Mouse (Mus musculus) forebrain, embryonic 15.5 days (tissue): ENCODE results near the gene Neurod4. TPM values are rescaled to one million over a fixed set of nuclear protein-coding genes. Genes with fewer than 3 reads are reported as not detected.
"Not testable (repeated sequence)": the region's sequence is repeated elsewhere in the genome, so short reads cannot be mapped to it uniquely, and the experiment has no call there.

Experiments
- ATAC-seq: fragments of 200-750 bp; cut with Nextera tagmentation; replicated peaks from 2 replicates; pipeline ENCODE4 v1.8.0; 2017; ENCODE audit warnings: mild to moderate bottlenecking, moderate TSS enrichment, moderate library complexity
- H3K27ac ChIP-seq: fragments of 300-500 bp; sonication (generic); replicated peaks from 2 replicates; pipeline ENCODE4 v1.5.1; 2015; ENCODE audit warnings: mild to moderate bottlenecking, inconsistent platforms
- H3K27me3 ChIP-seq: fragments of 300-500 bp; sonication (generic); 2 replicates; pipeline ENCODE4 v1.6.1; 2015; ENCODE audit warnings: inconsistent platforms
- H3K36me3 ChIP-seq: fragments of 300-500 bp; sonication (generic); 2 replicates; pipeline ENCODE4 v1.6.1; 2015; ENCODE audit warnings: mild to moderate bottlenecking, inconsistent platforms
- H3K4me1 ChIP-seq: fragments of 300-500 bp; sonication (generic); 2 replicates; pipeline ENCODE4 v1.6.1; 2015; ENCODE audit warnings: inconsistent platforms
- H3K4me2 ChIP-seq: fragments of 300-500 bp; sonication (generic); replicated peaks from 2 replicates; pipeline ENCODE4 v1.6.1; 2015; ENCODE audit warnings: mild to moderate bottlenecking, inconsistent platforms
- H3K4me3 ChIP-seq: fragments of 300-500 bp; sonication (generic); 2 replicates; pipeline ENCODE4 v1.5.1; 2015; ENCODE audit warnings: mild to moderate bottlenecking, inconsistent platforms
- H3K9ac ChIP-seq: fragments of 300-500 bp; sonication (generic); replicated peaks from 2 replicates; pipeline ENCODE4 v1.6.1; 2015; ENCODE audit warnings: mild to moderate bottlenecking, inconsistent platforms
- H3K9me3 ChIP-seq: fragments of 300-500 bp; sonication (generic); 2 replicates; pipeline ENCODE4 v1.6.1; 2016; ENCODE audit warnings: inconsistent platforms
- WGBS: fragments of 180-500 bp; shearing (Covaris S2); methylation state at CpG from one replicate; pipeline ENCODE4 v1.1.7; 2015; ENCODE audit warnings: mixed read lengths; 5-methylcytosine and 5-hydroxymethylcytosine counted together
- polyA plus RNA-seq: library from polyadenylated mRNA; unstranded; fragments of >200 nt; fragmentation: Nextera tagmentation; extraction: Ambion mirVana; gene quantifications from 2 replicates; pipeline ENCODE4 v1.2.1, GENCODE M21; 2015

Gene Neurod4
- 4.3 and 5.2 TPM in 2 replicates for polyA plus RNA-seq

- 0% methylated on average over 7 of the region's 7 CpGs for WGBS
- H3K27ac ChIP-seq = no peak within 1 kb of the TSS
- 0 out of 2 replicates have a peak within 1 kb of the TSS, but pooled peaks have one; percentile 3 for H3K4me3 ChIP-seq
- H3K9me3 ChIP-seq = no peaks in the 10 kb centered on the region
- ATAC-seq = peak; percentile 17; the same call in 1 of the 2 replicates
- H3K4me2 ChIP-seq = no peak within 1 kb of the TSS
- no peaks in the 10 kb centered on the region for H3K27me3 ChIP-seq
- no peak within 1 kb of the TSS for H3K9ac ChIP-seq
- no peaks in the 10 kb centered on the region for H3K4me1 ChIP-seq
- no peaks in the 10 kb centered on the region for H3K36me3 ChIP-seq
These were observed at the start of gene Neurod4 for GRCm38 (mm10) chr10:130280066-130280465. Gene Neurod4 (minus strand): TSS chr10:130280240.

GRCm38 (mm10) chr10:130324243-130324642 is 44.2 kb upstream of the Neurod4 start:
- H3K9me3 ChIP-seq = no peaks in the 10 kb centered on the region
- no peaks in the 10 kb centered on the region for H3K36me3 ChIP-seq
- ATAC-seq = no peak
- H3K27ac ChIP-seq = no peak overlapping the region
- no peak overlapping the region for H3K9ac ChIP-seq
- no peaks in the 10 kb centered on the region for H3K4me1 ChIP-seq
- 90% methylated on average over 4 of the region's 4 CpGs for WGBS
- H3K4me2 ChIP-seq = no peak overlapping the region
- no peaks in the 10 kb centered on the region for H3K27me3 ChIP-seq
- H3K4me3 ChIP-seq = no peak overlapping the region

- WGBS = 93% methylated on average over 5 of the region's 5 CpGs
- no peaks in the 10 kb centered on the region for H3K36me3 ChIP-seq
- H3K9ac ChIP-seq = no peak within 1 kb of the TSS
- no peak within 1 kb of the TSS for H3K27ac ChIP-seq
- H3K4me2 ChIP-seq = no peak within 1 kb of the TSS
- no peaks in the 10 kb centered on the region for H3K9me3 ChIP-seq
- no peak for ATAC-seq
- no peaks in the 10 kb centered on the region for H3K4me1 ChIP-seq
- no peak within 1 kb of the TSS for H3K4me3 ChIP-seq
- H3K27me3 ChIP-seq = no peaks in the 10 kb centered on the region
These were observed 42.6 kb upstream of the Neurod4 start, which contains the start of gene Tespa1 for GRCm38 (mm10) chr10:130322637-130323036. Gene Tespa1 (plus strand): TSS chr10:130322870.

- H3K4me1 ChIP-seq = no peaks in the 10 kb centered on the region
- no peaks in the 10 kb centered on the region for H3K36me3 ChIP-seq
- no peak overlapping the region for H3K4me2 ChIP-seq
- no peak overlapping the region for H3K4me3 ChIP-seq
- no peak overlapping the region for H3K27ac ChIP-seq
- no peaks in the 10 kb centered on the region for H3K27me3 ChIP-seq
- H3K9ac ChIP-seq = no peak overlapping the region
- no peaks in the 10 kb centered on the region for H3K9me3 ChIP-seq
- no peak for ATAC-seq
These were observed 42.0 kb upstream of the Neurod4 start for GRCm38 (mm10) chr10:130322062-130322461.

GRCm38 (mm10) chr10:130320715-130321114 is 40.7 kb upstream of the Neurod4 start:
- no peak for ATAC-seq
- no peak overlapping the region for H3K4me2 ChIP-seq
- no peak overlapping the region for H3K27ac ChIP-seq
- no peaks in the 10 kb centered on the region for H3K9me3 ChIP-seq
- H3K4me3 ChIP-seq = no peak overlapping the region
- H3K27me3 ChIP-seq = no peaks in the 10 kb centered on the region
- H3K4me1 ChIP-seq = no peaks in the 10 kb centered on the region
- WGBS = 96% methylated on average over 2 of the region's 2 CpGs
- no peaks in the 10 kb centered on the region for H3K36me3 ChIP-seq
- H3K9ac ChIP-seq = no peak overlapping the region

GRCm38 (mm10) chr10:130318720-130319119 is 38.7 kb upstream of the Neurod4 start:
- Histone ChIP-seq H3K4me3 (no peak overlapping the region), H3K36me3 (no peaks in the 10 kb centered on the region), H3K4me2 (no peak overlapping the region), H3K9me3 (no peaks in the 10 kb centered on the region), H3K9ac (no peak overlapping the region), H3K27ac (no peak overlapping the region), H3K4me1 (no peaks in the 10 kb centered on the region), H3K27me3 (no peaks in the 10 kb centered on the region)
- 84% methylated on average over 4 of the region's 4 CpGs for WGBS
- no peak for ATAC-seq

- no peak for ATAC-seq
- H3K4me2 ChIP-seq = no peak overlapping the region
- H3K27ac ChIP-seq = no peak overlapping the region
- no peaks in the 10 kb centered on the region for H3K4me1 ChIP-seq
- no peak overlapping the region for H3K4me3 ChIP-seq
- no peaks in the 10 kb centered on the region for H3K9me3 ChIP-seq
- no peaks in the 10 kb centered on the region for H3K27me3 ChIP-seq
- no peak overlapping the region for H3K9ac ChIP-seq
- no peaks in the 10 kb centered on the region for H3K36me3 ChIP-seq
These were observed 35.8 kb upstream of the Neurod4 start for GRCm38 (mm10) chr10:130315846-130316245.

GRCm38 (mm10) chr10:130314110-130314829 is 34.2 kb upstream of the Neurod4 start:
- no peak overlapping the region for H3K27ac ChIP-seq
- no peak overlapping the region for H3K4me3 ChIP-seq
- H3K4me1 ChIP-seq = no peaks in the 10 kb centered on the region
- H3K4me2 ChIP-seq = no peak overlapping the region
- H3K36me3 ChIP-seq = no peaks in the 10 kb centered on the region
- no peaks in the 10 kb centered on the region for H3K9me3 ChIP-seq
- 81% methylated on average over 2 of the region's 2 CpGs for WGBS
- no peaks in the 10 kb centered on the region for H3K27me3 ChIP-seq
- no peak overlapping the region for H3K9ac ChIP-seq
- peak; percentile 29; the same call in 1 of the 2 replicates for ATAC-seq

GRCm38 (mm10) chr10:130313531-130313930 is 33.5 kb upstream of the Neurod4 start:
- Histone ChIP-seq H3K9ac (no peak overlapping the region), H3K27ac (no peak overlapping the region), H3K9me3 (no peaks in the 10 kb centered on the region), H3K4me3 (no peak overlapping the region), H3K36me3 (no peaks in the 10 kb centered on the region), H3K4me2 (no peak overlapping the region), H3K27me3 (no peaks in the 10 kb centered on the region), H3K4me1 (no peaks in the 10 kb centered on the region)
- no peak for ATAC-seq
- WGBS = 69% methylated on average over 1 of the region's 1 CpGs

GRCm38 (mm10) chr10:130311534-130312227 is 31.6 kb upstream of the Neurod4 start:
- Histone ChIP-seq H3K9me3 (no peaks in the 10 kb centered on the region), H3K4me1 (no peaks in the 10 kb centered on the region), H3K27ac (no peak overlapping the region), H3K4me3 (no peak overlapping the region), H3K4me2 (no peak overlapping the region), H3K9ac (no peak overlapping the region), H3K36me3 (no peaks in the 10 kb centered on the region), H3K27me3 (no peaks in the 10 kb centered on the region)
- 85% methylated on average over 2 of the region's 2 CpGs for WGBS
- ATAC-seq = no peak

GRCm38 (mm10) chr10:130304138-130304537 is 24.1 kb upstream of the Neurod4 start:
- not testable (repeated sequence) for H3K27me3 ChIP-seq, ATAC-seq, H3K9me3 ChIP-seq, H3K27ac ChIP-seq, H3K4me3 ChIP-seq, H3K4me2 ChIP-seq, H3K36me3 ChIP-seq, H3K9ac ChIP-seq, H3K4me1 ChIP-seq
- WGBS = 91% methylated on average over 5 of the region's 5 CpGs

GRCm38 (mm10) chr10:130298748-130299147 is 18.7 kb upstream of the Neurod4 start:
- not testable (repeated sequence) for H3K36me3 ChIP-seq, H3K4me1 ChIP-seq, ATAC-seq, H3K4me2 ChIP-seq, H3K27ac ChIP-seq, H3K9ac ChIP-seq, H3K9me3 ChIP-seq, H3K4me3 ChIP-seq, H3K27me3 ChIP-seq
- 18% methylated on average over 4 of the region's 4 CpGs for WGBS
